Mouse (Mus musculus) midbrain, postnatal 0 days (tissue): Measurements from ENCODE around the gene Ccnt2. TPM values are rescaled to one million over a fixed set of nuclear protein-coding genes. Genes with fewer than 3 reads are reported as not detected.

Source experiments
- ATAC-seq: fragments of 200-750 bp; cut with Nextera tagmentation; 2 replicates; pipeline ENCODE4 v1.8.0; 2017; ENCODE audit warnings: moderate number of reproducible peaks, mild to moderate bottlenecking, moderate TSS enrichment, moderate library complexity; ENCODE audit not compliant: low FRiP score
- DNase-seq: peaks from one replicate; pipeline ENCODE4 v3.0.0-alpha.2; 2015; ENCODE audit warnings: low spot score
- H3K27ac ChIP-seq: fragments of 300-500 bp; sonication (generic); 2 replicates; pipeline ENCODE4 v1.5.1; 2014; ENCODE audit warnings: low read depth, mild to moderate bottlenecking, low read length, mixed read lengths
- H3K27me3 ChIP-seq: fragments of 300-500 bp; sonication (generic); 2 replicates; pipeline ENCODE4 v1.6.1; 2014; ENCODE audit warnings: low read length, control low read depth, mixed read lengths; ENCODE audit not compliant: insufficient read depth
- H3K36me3 ChIP-seq: fragments of 300-500 bp; sonication (generic); 2 replicates; pipeline ENCODE4 v1.6.1; 2014; ENCODE audit warnings: low read length, control low read depth, mixed read lengths; ENCODE audit not compliant: insufficient read depth
- H3K4me1 ChIP-seq: fragments of 300-500 bp; sonication (generic); 2 replicates; pipeline ENCODE4 v1.6.1; 2014; ENCODE audit warnings: mild to moderate bottlenecking, control low read depth, antibody characterized with exemption, low read length, mixed read lengths; ENCODE audit not compliant: insufficient read depth
- H3K4me2 ChIP-seq: fragments of 300-500 bp; sonication (generic); 2 replicates; pipeline ENCODE4 v1.6.1; 2014; ENCODE audit warnings: low read depth, mild to moderate bottlenecking, low read length, mixed read lengths; ENCODE audit not compliant: poor library complexity, severe bottlenecking
- H3K4me3 ChIP-seq: fragments of 300-500 bp; sonication (generic); 2 replicates; pipeline ENCODE4 v1.5.1; 2014; ENCODE audit warnings: low read depth, mild to moderate bottlenecking, low read length, moderate library complexity
- H3K9ac ChIP-seq: fragments of 300-500 bp; sonication (generic); replicated peaks from 2 replicates; pipeline ENCODE4 v1.6.1; 2014; ENCODE audit warnings: mild to moderate bottlenecking, low read length, moderate library complexity, mixed read lengths; ENCODE audit not compliant: poor library complexity, severe bottlenecking
- H3K9me3 ChIP-seq: fragments of 300-500 bp; sonication (generic); 2 replicates; pipeline ENCODE4 v1.6.1; 2016; ENCODE audit warnings: low read length, control low read depth
- CTCF ChIP-seq: IDR thresholded peaks from 2 replicates; pipeline ENCODE4 v1.5.1; 2016; ENCODE audit warnings: antibody characterized with exemption, mild to moderate bottlenecking
- WGBS: fragments of 180-500 bp; shearing (Covaris S2); extraction: QIAGEN DNeasy Blood & Tissue Kit; methylation state at CpG from one replicate; pipeline ENCODE4 v1.1.7; 2014; 5-methylcytosine and 5-hydroxymethylcytosine counted together
- polyA plus RNA-seq: library from polyadenylated mRNA; unstranded; fragments of >200 nt; fragmentation: Nextera tagmentation; extraction: Ambion mirVana; gene quantifications from 2 replicates; pipeline ENCODE4 v1.2.1, GENCODE M21; 2015
- total RNA-seq: library from RNA; depleted of rRNA; stranded (reverse); fragments of >200 nt; gene quantifications from 2 replicates; pipeline ENCODE4 v1.2.3, GENCODE M21; 2014; rRNA removed

Ccnt2 gene
- total and polyA plus RNA-seq, 2 experiments from 2014 or later = 30.3 to 31.0 TPM

DNA sequence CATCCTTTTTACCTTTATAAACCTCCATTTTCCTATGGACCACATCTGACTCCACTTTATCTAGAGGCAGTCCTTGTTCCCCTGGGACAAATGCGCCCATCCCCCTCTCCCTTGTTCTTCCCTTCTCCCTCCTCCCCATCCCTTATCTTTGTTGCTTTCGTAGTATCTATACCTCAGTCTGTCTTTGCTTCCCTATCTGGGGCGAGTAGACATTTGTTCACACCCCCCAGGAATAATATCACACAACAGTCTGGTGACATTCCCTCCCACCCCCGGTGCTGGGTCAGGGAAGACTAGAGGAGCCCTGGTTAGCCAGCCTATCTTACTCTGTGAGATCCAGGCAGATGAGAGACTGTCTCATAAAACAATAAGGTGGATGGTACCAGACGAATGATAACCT lies 71.5 kb downstream of the Ccnt2 start:
- 88% methylated on average over 5 of the region's 5 CpGs for WGBS
- H3K36me3 ChIP-seq = no peaks in the 10 kb centered on the region
- no peak overlapping the region for H3K27ac ChIP-seq
- TF ChIP-seq CTCF = no peak
- no peak overlapping the region for H3K9ac ChIP-seq
- no peak for DNase-seq
- no peaks in the 10 kb centered on the region for H3K9me3 ChIP-seq
- no peak overlapping the region for H3K4me3 ChIP-seq
- no peak overlapping the region for H3K4me2 ChIP-seq
- no peaks in the 10 kb centered on the region for H3K27me3 ChIP-seq
- ATAC-seq = no peak
- H3K4me1 ChIP-seq = no peaks in the 10 kb centered on the region

GRCm38 (mm10) chr1:127850075-127850610 lies 76.2 kb downstream of the Ccnt2 start:
- Histone ChIP-seq H3K27me3 (no peaks in the 10 kb centered on the region), H3K4me2 (no peak overlapping the region), H3K27ac (no peak overlapping the region), H3K4me1 (no peaks in the 10 kb centered on the region), H3K4me3 (no peak overlapping the region), H3K9ac (no peak overlapping the region), H3K9me3 (no peaks in the 10 kb centered on the region), H3K36me3 (no peaks in the 10 kb centered on the region)
- WGBS = 86% methylated on average over 7 of the region's 7 CpGs
- TF ChIP-seq CTCF = no peak
- no peak for DNase-seq
- no peak for ATAC-seq

GRCm38 (mm10) chr1:127854486-127855222 lies 80.7 kb downstream of the Ccnt2 start, which contains the start of gene Map3k19:
Gene Map3k19 (minus strand): TSS chr1:127855031.
- Histone ChIP-seq H3K4me1 (no peaks in the 10 kb centered on the region), H3K4me3 (no peak within 1 kb of the TSS), H3K36me3 (no peaks in the 10 kb centered on the region), H3K9ac (no peak within 1 kb of the TSS), H3K9me3 (no peaks in the 10 kb centered on the region), H3K27ac (no peak within 1 kb of the TSS), H3K27me3 (no peaks in the 10 kb centered on the region), H3K4me2 (peak within 1 kb of the TSS; percentile 30; the same call in 1 of the 2 replicates)
- no peak for TF ChIP-seq CTCF
- DNase-seq = peak; percentile 45
- no peak for ATAC-seq
- WGBS = 57% methylated on average over 14 of the region's 14 CpGs

Other genes starting within 250 kb of the Ccnt2 start
- 80.5 and 91.4 TPM in 2 replicates for gene Tmem163, start 94.6 kb upstream of the Ccnt2 start, total RNA-seq
- gene Tmem163, start 94.6 kb upstream of the Ccnt2 start, polyA plus RNA-seq = 78.2 and 80.9 TPM in 2 replicates
- gene Acmsd, start 44.8 kb upstream of the Ccnt2 start, total RNA-seq = not detected in 2 replicates
- 0.16 TPM in 1 of 2 replicates, not detected in the other for gene Acmsd, start 44.8 kb upstream of the Ccnt2 start, polyA plus RNA-seq
- 2.0 and 3.9 TPM in 2 replicates for gene Map3k19, start 80.9 kb downstream of the Ccnt2 start, total RNA-seq
- gene Map3k19, start 80.9 kb downstream of the Ccnt2 start, polyA plus RNA-seq = 0.74 and 0.98 TPM in 2 replicates
- gene Rab3gap1, start 94.6 kb downstream of the Ccnt2 start, total RNA-seq = 29.5 and 34.9 TPM in 2 replicates
- gene Rab3gap1, start 94.6 kb downstream of the Ccnt2 start, polyA plus RNA-seq = 16.7 and 17.3 TPM in 2 replicates